Mouse (Mus musculus) left cerebral cortex, adult 18-20 months (tissue): ENCODE measurements at regions not wholly inside any gene's neighbourhood (a gene's known extent, or its start where the extent isn't known, plus 50 kb on each side); places are given as distances from the start of the nearest gene placed in this dataset.

Source experiments
- DNase-seq, 2 experiments: peaks; one replicate each; pipeline ENCODE4 v3.0.0; 2021 to 2022; ENCODE audit warnings: low spot score in 2 of 2, mixed read lengths in 1 of 2

DNA sequence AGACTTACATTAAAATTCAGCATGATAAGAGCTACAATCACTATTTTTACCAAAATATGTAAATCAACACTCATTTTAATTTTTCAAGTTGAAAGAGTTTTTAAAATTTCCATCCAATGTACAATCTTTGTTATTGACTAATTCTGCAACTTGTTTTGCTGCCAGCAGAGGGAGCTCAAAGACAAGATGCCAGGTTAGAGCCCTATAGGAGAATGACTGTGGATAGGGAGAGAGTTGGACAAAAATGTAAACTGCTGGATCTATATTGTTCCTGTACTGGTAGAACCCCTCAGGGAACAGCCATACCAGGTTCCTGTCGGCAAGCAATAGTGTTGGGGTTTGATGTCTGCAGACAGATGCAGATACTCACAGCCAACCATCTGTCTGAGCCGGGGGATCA lies 288.8 kb upstream of the 4930550L24Rik start:
- peak; percentile 32 to 46 for DNase-seq
